Mouse (Mus musculus) ES-CJ7 (cell line): Measurements from ENCODE around the gene Tnr.

ENCODE experiments used
- DNase-seq: peaks from one replicate; pipeline ENCODE4 v3.0.0; 2011; ENCODE audit warnings: low read depth, low spot score

The Tnr gene

GRCm38 (mm10) chr1:159629822-159630589, 106.4 kb downstream of the Tnr start:
- DNase-seq: no peak

DNA sequence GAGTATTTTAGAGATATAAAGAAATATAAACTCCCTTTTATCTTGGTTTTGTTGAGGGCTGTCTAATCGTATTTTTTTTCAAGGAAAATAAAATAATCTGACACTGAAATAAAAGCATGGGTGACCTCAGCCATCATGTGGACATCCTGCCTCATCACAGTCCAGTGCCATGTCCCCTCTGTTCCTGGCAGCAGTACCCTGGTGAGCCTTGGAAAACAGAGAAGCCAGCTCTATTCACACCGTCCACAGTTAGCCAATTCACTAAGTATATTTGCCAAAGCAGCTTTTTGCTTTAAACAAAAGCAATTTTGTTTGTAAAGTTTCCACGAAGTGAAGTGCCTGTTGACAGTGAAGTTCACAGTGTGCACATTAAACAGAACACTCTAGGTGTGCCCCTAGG, 109.0 kb downstream of the Tnr start:
- no peak for DNase-seq

- DNase-seq: no peak
Measured at GRCm38 (mm10) chr1:159639408-159639807, 115.8 kb downstream of the Tnr start.

GRCm38 (mm10) chr1:159645719-159646118, 122.2 kb downstream of the Tnr start:
- DNase-seq: no peak

DNA sequence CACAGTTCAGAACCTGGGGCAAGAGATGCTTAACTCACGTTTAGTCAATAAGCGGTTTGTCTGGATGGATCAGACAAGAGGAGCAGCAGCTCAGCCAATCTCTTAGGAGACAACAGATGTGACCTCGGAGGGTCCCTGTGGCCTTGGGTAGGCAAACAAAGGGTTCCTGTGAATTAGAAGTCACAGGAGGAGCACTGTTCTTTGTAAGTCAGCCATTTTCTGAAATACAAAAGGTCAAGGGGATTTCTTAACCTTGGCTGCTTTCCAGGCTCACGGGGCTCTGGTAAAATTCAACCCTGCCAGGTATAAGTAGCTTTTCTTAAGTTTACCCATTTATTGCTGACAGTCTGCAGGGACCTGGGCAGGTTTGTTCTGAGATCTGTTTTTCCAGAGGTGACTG, 126.9 kb downstream of the Tnr start:
- DNase-seq: peak; percentile 68

GRCm38 (mm10) chr1:159655241-159655640, 131.7 kb downstream of the Tnr start:
- no peak for DNase-seq

DNA sequence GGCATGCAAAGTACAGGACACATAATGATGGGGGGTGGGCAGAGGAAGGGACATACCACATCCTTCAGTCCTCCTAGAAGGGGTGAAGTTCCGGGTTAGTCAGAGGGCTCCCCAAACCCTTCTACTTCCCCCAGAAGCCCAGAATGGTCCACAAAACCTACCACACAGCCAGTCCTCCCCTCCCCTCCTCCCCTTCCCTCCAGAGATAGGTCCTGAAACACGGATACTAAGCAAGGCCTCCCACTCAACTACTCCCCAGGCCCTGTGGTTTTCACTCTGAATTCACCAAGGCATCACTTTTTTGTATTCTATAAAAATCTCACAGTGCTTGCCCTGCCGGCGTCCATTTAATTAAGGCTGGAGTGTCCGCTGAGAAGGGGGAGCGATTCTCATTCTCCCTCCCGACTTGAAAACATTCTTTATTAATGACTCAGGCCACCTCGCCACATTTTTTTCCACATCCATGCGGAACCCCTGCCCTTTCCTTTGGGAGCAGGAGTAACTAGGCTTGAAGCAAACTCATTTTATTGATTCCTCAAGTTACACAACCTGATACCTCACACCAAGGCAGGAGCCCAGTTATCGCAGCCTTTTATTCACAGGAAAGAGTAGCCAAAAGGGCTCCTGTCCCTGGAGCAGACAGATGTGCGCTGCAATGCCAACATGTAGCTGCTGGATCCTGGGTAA, 134.4 kb downstream of the Tnr start:
- DNase-seq: no peak

- DNase-seq: no peak
Measured at GRCm38 (mm10) chr1:159660620-159661501, 137.3 kb downstream of the Tnr start.

DNA sequence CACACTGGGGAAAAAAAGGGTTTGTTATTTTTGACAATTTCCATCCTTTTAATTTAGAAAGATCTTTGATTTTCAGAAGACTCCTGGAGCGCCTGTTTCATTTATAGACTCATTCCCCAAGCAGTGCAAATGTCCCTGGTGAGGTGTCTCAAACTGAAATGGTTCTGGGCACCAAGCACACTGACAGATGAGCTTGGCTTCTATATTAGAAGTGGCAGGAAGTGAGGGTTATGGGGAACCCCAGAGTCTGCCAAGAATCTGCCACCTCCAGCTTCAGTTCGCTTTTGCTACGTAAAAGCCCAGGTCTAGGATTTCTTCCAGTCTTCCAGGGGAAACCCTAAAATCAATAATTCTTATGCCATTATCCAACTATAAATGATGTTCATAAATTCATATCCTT, 140.9 kb downstream of the Tnr start:
- DNase-seq: no peak

GRCm38 (mm10) chr1:159664945-159665344, 141.4 kb downstream of the Tnr start:
- DNase-seq: no peak

DNA sequence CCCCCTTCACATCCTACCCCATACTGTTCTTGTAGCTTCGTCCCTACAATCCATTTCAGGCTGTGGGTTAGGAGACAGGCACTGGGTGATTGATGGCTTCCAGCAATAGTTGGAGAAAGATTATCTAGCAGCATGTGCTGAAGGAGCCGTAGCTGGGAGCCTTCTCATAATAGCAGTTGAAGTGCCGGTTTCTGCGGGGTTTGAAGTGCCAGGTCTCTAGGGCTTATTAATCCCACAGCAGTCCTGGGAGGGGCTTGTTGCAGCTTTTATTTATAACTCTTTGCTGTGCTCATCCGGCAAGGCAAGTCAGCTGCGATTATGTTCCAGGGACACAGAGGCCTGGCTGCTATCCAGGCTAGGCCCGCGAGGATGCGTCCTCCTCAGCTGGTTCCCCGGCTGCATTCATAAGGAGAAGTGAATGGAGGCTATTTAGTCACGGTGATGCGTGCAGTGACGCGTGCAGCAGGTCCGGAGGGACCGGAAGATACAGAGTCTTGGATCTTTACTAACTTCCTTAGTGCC, 147.1 kb downstream of the Tnr start:
- no peak for DNase-seq

- DNase-seq: no peak
Measured at GRCm38 (mm10) chr1:159671181-159671580, 147.6 kb downstream of the Tnr start.

GRCm38 (mm10) chr1:159674240-159674639, 150.7 kb downstream of the Tnr start:
- DNase-seq: no peak

DNA sequence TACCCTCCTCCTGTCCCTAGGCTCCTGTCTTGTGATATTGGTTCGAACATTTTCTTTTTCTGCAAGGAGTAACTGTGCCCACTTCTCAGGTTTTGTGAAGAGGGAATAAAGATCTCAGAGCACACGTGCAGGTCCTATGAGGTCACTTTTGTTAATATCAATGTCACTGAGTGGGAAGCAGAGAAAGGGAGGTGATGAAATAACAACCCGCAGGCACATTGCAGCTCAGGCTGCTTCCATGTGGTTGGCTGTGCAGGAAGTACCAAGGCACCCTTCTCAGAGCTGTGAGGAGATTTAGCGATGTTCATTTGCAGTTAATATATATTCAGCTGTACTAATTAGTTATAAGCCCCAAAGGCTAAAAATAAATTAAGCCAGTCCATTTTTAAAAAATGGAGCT, 151.9 kb downstream of the Tnr start:
- no peak for DNase-seq

GRCm38 (mm10) chr1:159678221-159678935, 154.8 kb downstream of the Tnr start:
- DNase-seq: no peak

- no peak for DNase-seq
Measured at GRCm38 (mm10) chr1:159681252-159681651, 157.7 kb downstream of the Tnr start.

DNA sequence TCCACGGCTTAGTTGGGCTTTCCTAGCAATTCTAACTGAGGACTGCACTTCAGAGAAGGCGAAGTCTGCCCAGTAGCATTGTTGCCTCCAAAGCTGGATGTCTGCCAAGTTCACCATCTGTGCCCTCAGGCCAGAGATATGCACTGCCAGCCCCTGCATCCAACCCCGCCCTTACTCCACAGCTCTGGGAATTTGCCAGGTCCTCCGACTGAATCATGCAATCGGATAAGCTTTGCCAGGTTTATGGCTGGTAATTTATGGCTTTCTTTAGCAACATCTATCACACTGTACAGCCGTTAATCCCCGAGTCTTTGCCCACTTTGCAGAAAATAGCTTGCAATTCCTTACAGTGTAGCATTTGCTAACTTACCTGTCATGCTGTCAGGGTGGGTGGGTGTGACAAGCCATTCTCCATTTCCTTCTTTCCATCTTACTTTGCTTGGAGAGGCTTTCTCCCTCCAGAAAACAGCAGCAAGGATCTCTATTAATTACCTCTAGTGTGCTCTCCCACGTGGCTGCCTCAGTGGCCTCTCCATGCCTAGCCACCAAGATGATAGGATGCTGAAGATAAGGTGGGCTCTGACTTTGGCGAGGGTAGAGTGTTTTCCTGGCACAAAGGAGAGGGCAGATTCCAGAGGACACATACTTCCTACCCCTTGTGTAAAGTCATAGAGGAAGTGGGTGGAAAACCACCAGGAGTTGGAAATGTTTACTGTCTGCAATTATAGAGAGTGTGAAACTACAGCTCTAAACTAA, 163.1 kb downstream of the Tnr start:
- no peak for DNase-seq

DNA sequence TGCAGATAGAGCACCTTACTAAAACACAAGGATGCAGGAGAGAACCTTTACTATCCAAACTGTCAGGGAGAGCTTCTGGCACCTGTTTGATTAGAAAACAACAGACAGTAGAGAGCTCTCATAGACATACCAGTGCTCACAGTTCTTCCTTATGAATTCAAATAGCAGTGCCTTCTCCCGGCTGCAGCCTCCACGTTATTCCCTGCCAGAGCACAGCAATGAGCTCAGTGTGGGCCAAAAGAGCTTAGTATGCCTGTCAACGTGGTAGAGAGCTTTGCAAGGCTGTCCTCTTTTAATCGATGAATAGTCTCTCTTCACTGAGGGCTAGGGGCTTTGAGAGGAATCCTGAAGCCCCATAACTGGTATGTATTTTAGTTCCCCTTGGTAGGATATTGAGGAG, 173.1 kb downstream of the Tnr start:
- DNase-seq: no peak

DNA sequence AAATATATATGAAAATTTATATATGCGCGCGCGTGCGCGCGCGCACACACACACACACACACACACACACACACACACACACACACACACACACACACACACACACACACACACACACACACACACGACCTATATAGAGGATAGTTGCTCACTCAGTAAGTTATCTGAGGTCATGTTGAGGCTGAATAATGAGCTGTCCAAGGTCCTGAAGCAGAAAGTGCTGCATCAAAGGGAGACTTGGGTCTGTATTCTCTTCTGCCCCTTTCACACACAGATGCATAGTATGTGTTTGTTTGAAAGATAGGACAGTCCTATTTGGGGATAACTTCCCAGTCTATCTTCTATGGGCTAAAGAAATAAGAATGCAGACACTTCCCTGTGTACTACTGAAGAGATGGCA, 178.5 kb downstream of the Tnr start:
- peak; percentile 69 for DNase-seq

DNA sequence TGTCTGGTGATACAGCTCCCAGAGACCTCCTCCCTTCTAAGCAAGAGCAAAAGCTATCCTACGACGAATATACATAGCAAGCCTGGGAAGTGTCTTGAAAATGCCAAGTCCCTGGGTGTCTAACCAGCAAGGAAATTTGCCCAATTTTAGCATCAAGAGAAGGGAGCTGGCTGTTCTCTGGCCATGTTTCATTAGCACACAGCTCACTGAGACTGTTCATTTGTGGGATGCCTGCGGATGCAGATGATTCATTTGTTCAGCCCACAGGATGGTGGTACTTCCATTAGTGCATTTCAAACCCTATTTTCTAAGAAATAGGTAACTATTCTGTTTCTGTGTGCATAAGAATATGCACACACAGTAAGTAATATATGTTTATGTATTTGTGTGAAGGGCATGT, 181.4 kb downstream of the Tnr start:
- DNase-seq: no peak

DNA sequence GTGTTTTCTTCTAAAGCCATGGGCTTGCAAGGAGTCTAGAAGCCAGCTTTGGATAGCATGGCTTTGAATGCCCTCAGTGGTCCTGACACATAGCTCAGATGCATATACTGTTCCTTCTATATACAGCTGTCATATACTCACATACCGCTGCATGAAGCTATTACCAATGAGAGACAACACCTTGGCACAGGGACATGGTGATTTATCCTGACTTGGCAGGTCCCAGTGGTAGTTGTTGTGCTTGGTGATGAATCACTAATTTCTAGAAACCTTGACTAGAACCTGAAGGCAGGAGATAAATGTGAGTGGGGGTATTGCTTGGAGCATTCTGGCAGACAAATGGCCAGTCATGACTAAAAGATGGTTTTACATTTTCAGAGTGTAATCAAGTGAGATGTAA, 192.7 kb downstream of the Tnr start:
- DNase-seq: no peak
